9 mouse cellular contexts compared by ENCODE assay signal in genomic region chr4:116371676-116372075, GRCm38 (mm10).
DNase-seq lines count a peak whose midpoint lies in the region; ATAC-seq and TF ChIP-seq lines count a peak whose summit lies in the region.
"Had no signal": no experiment of that assay in that cellular context is flagged by ENCODE, and none has a peak within 500 bp of the region (broad histone marks: within the 10 kb centered on the region; RNA-seq: fewer than 3 reads in every experiment).

No protein-coding gene starts in this region.

- H3K27ac ChIP-seq in forebrain, embryonic 14.5 days (ENCODE audit: low read depth, low read length), result no peak overlapping the region
- no peak overlapping the region for H3K27ac ChIP-seq in forebrain, embryonic 11.5 days (ENCODE audit: low read depth, low read length)
- no peak overlapping the region for H3K27ac ChIP-seq in lung, postnatal 0 days (ENCODE audit: low read length)
- H3K27ac ChIP-seq: liver, embryonic 14.5 days had no signal

- no peaks in the 10 kb centered on the region for H3K4me1 ChIP-seq in forebrain, embryonic 14.5 days (ENCODE audit: control insufficient read depth, insufficient read depth, low read length)
- no peaks in the 10 kb centered on the region for H3K4me1 ChIP-seq in forebrain, embryonic 11.5 days (replicated peaks; ENCODE audit: control insufficient read depth, insufficient read depth, low read length)
- no peaks in the 10 kb centered on the region for H3K4me1 ChIP-seq in lung, postnatal 0 days (ENCODE audit: insufficient read depth, low read depth, low read length)

- no peaks in the 10 kb centered on the region for H3K9me3 ChIP-seq in forebrain, embryonic 14.5 days (replicated peaks; ENCODE audit: control insufficient read depth, low read length)
- H3K9me3 ChIP-seq in forebrain, embryonic 11.5 days (ENCODE audit: control insufficient read depth, low read length), result no peaks in the 10 kb centered on the region
- H3K9me3 ChIP-seq in lung, postnatal 0 days (ENCODE audit: low read length), result no peaks in the 10 kb centered on the region

- 50% methylated on average over 1 of the region's 1 CpGs for WGBS in forebrain, embryonic 14.5 days
- WGBS in forebrain, embryonic 11.5 days, result 86% methylated on average over 1 of the region's 1 CpGs
- 61% methylated on average over 1 of the region's 1 CpGs for WGBS in lung, postnatal 0 days

- H3K9ac ChIP-seq in forebrain, embryonic 14.5 days (ENCODE audit: low read length), result no peak overlapping the region
- H3K9ac ChIP-seq in forebrain, embryonic 11.5 days (ENCODE audit: low read length), result no peak overlapping the region
- H3K9ac ChIP-seq in lung, postnatal 0 days (replicated peaks; ENCODE audit: low read depth), result no peak overlapping the region
- H3K9ac ChIP-seq: liver, embryonic 14.5 days had no signal

- no peaks in the 10 kb centered on the region for H3K36me3 ChIP-seq in forebrain, embryonic 14.5 days (ENCODE audit: control insufficient read depth, insufficient read depth, low read length)
- H3K36me3 ChIP-seq in forebrain, embryonic 11.5 days (ENCODE audit: control insufficient read depth, insufficient read depth, low read length), result no peaks in the 10 kb centered on the region
- H3K36me3 ChIP-seq in lung, postnatal 0 days (ENCODE audit: insufficient read depth, low read length), result no peaks in the 10 kb centered on the region

- peak; percentile 71; the same call in 1 of the 2 replicates for ATAC-seq in forebrain, embryonic 14.5 days
- ATAC-seq in forebrain, embryonic 11.5 days (replicated peaks; ENCODE audit: low FRiP score), result no peak
- ATAC-seq in lung, postnatal 0 days, result peak; percentile 70
- ATAC-seq in megakaryocyte-erythroid progenitor cell, adult 5-6 weeks (replicated peaks; ENCODE audit: low FRiP score, low TSS enrichment, poor library complexity, severe bottlenecking), result no peak

- no peaks in the 10 kb centered on the region for H3K27me3 ChIP-seq in forebrain, embryonic 14.5 days (replicated peaks; ENCODE audit: control insufficient read depth, insufficient read depth, low read length)
- H3K27me3 ChIP-seq in forebrain, embryonic 11.5 days (ENCODE audit: control insufficient read depth, insufficient read depth, low read length), result no peaks in the 10 kb centered on the region
- no peaks in the 10 kb centered on the region for H3K27me3 ChIP-seq in lung, postnatal 0 days (replicated peaks; ENCODE audit: insufficient read depth, low read length)

- peak; percentile 70 for DNase-seq in forebrain, embryonic 14.5 days (ENCODE audit: low spot score)
- no peak for DNase-seq in forebrain, embryonic 11.5 days (ENCODE audit: low spot score)
- peak; percentile 81 for DNase-seq in NIH3T3 (ENCODE audit: low read depth)
- peak; percentile 23 to 28 for DNase-seq in frontal cortex, postnatal 14 days (ENCODE audit: low spot score in 2 of 2)
- DNase-seq in kidney, postnatal 14 days, result peak; percentile 10
- DNase-seq in lung, postnatal 0 days (ENCODE audit: low spot score), result peak; percentile 51
- no peak for DNase-seq in natural killer cell, adult 2 months (ENCODE audit: low spot score in 2 of 2)

- H3K4me3 ChIP-seq in forebrain, embryonic 14.5 days (ENCODE audit: low read depth, low read length), result no peak overlapping the region
- H3K4me3 ChIP-seq in forebrain, embryonic 11.5 days (ENCODE audit: low read depth, low read length), result no peak overlapping the region
- H3K4me3 ChIP-seq in lung, postnatal 0 days (ENCODE audit: low read depth, low read length), result no peak overlapping the region

- no peak overlapping the region for H3K4me2 ChIP-seq in forebrain, embryonic 14.5 days (ENCODE audit: low read length)
- no peak overlapping the region for H3K4me2 ChIP-seq in forebrain, embryonic 11.5 days (ENCODE audit: low read depth, low read length, severe bottlenecking)
- no peak overlapping the region for H3K4me2 ChIP-seq in lung, postnatal 0 days (replicated peaks; ENCODE audit: low read depth, low read length)

- no peak for TF ChIP-seq CTCF in lung, postnatal 0 days (IDR thresholded peaks at IDR 0.05)

- peak; percentile 55 for TF ChIP-seq EP300 in lung, postnatal 0 days (IDR thresholded peaks at IDR 0.05)

Comparison
In these comparisons a context has a peak if more than half of its experiments do, and no peak if none do; other contexts are left out.
1. ATAC-seq: peak in forebrain, embryonic 14.5 days (single experiment) and lung, postnatal 0 days (single experiment); none in forebrain, embryonic 11.5 days (single experiment) and megakaryocyte-erythroid progenitor cell, adult 5-6 weeks (single experiment).
2. DNase-seq: peak in forebrain, embryonic 14.5 days (single experiment), NIH3T3 (single experiment), frontal cortex, postnatal 14 days (2 of 2), kidney, postnatal 14 days (single experiment) and lung, postnatal 0 days (single experiment); none in forebrain, embryonic 11.5 days (single experiment) and natural killer cell, adult 2 months (0 of 2).